Mouse (Mus musculus) B cell, adult 67 days (primary cell): ENCODE data around the gene Coq7. TPM values are rescaled to one million over a fixed set of nuclear protein-coding genes. Genes with fewer than 3 reads are reported as not detected.

Experiments used
- total RNA-seq, 2 experiments: library from RNA; stranded (reverse); gene quantifications; 4 replicates each; pipeline ENCODE4 v1.2.4; 2023

Coq7 gene
- 10 to 100 TPM; 10.6 to 15.9 TPM for total RNA-seq

DNA sequence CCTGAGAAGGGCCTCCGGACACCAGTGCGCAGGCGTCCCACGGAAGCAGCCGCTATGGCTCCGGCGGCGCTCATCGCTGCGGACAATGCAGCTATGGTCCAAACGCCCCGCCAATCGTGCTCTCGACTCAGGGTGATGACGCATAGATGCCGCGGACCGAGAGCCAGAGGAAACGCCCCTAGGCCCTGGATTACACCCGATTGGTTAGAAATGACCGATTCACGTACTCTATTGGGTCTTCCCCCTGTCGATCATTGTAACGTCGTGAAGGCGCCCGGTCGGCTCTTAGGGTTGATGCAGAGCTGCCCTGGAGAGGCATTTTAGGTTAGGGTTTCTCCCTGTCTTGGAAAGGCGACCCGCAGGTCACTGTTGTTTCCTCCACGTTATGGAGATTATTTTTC, at the start of gene Coq7:
TSS of gene Coq7 (minus strand) at position 179 of the 401 bp plus-strand sequence.

DNA sequence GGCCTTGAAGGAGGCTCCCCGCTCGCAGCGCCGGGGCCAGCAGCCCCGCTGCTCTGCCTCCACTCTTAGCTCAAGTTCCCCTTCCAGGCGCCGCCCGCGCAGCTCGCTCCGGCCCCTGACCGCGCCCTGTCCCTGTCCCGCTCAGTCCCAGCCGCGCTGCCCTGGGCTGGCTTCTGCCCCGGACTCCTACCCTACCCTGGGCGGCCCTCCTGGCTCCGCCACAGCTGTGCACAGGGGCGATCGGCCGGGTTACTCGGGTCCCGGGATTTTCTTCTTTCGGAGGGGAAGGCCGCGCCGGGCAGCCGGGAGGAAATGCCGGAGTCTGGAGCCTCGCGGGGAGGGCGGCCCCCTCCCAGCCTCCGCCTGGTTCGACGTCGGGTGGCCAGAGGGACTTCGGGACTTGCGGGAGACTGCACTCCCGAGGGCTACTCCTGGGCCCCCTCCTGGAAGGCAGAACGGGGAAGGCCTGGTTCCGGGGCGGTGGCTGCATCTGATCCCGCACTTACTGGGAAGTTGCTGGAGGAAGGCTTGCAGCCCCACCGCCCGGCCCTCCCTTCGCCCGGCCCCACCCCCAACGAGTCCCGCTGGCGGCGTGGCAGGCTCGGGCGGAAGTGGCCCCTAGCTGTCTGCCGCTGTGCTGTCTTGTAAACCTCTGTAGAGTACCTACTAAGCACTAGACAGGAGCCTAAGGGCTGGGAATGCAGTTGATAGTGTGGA, 41.6 kb downstream of the Coq7 start, which contains the start of gene Itpripl2:
TSS of gene Itpripl2 (minus strand) at position 545 of the 717 bp plus-strand sequence.

Other genes with a start within 250 kb of the Coq7 start
- not detected for gene Syt17, start 85.1 kb downstream of the Coq7 start, total RNA-seq
- gene Itpripl2, start 41.4 kb downstream of the Coq7 start, total RNA-seq, result under 1 TPM; 0.39 to 0.61 TPM
- under 1 TPM; 0.64 to 0.83 TPM for gene Tmc7, start 51.4 kb upstream of the Coq7 start, total RNA-seq
- not detected for gene Tmc5, start 63.9 kb upstream of the Coq7 start, total RNA-seq
- 10 to 100 TPM; 32.3 to 36.3 TPM for gene Gde1, start 172.4 kb upstream of the Coq7 start, total RNA-seq
- 10 to 100 TPM; 10.2 to 10.5 TPM for gene Ccp110, start 179.2 kb upstream of the Coq7 start, total RNA-seq
- 10 to 100 TPM; 68.5 to 72.0 TPM for gene Vps35l, start 206.9 kb upstream of the Coq7 start, total RNA-seq